Mouse (Mus musculus): ENCODE measurements around the gene Ccdc97. TPM values are rescaled to one million over a fixed set of nuclear protein-coding genes. Genes with fewer than 3 reads are reported as not detected.

Ccdc97 gene
- polyA plus RNA-seq, 1 experiment = 69.2 TPM

DNA sequence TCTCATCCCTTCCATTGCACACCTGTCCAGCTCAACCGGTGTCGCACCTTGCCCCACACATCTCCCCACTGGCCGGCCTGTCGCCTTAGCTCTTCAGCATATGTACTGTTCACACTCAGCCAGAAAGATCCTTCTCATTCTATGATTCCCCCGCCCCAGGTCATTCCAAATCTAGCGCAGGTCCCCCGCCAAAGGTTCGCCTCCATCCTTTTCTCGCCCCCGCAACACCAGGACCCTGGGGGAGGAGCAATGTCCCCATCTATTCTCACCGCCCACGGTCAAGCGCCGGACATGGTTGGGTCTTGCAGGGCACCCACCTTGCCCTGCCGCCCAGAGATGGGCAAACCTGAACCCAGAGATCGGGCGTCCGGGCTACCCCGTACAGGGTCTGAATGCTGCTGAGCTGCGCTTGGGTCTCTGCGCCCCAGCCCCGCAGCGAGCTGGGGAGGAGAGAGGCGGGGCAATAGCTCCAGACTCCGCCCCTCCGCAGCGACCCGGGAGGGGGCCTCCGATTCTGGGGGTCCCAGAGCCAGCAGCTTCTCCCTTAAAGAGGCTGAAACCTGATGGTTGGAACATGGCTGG is 44.1 kb downstream of the Ccdc97 start, which contains the start of gene Tmem91:
Gene Tmem91, minus strand, starts transcription at position 448 of the 582 bp plus-strand sequence.
- peaks cover 5% of the 10 kb centered on the region for H3K4me1 ChIP-seq (ENCODE audit: control insufficient read depth, insufficient read depth, low read length)
- no peak for DNase-seq
- H3K4me3 ChIP-seq (replicated peaks; ENCODE audit: extremely low read depth, low read depth, low read length) = no peak within 1 kb of the TSS
- no peak for TF ChIP-seq POLR2A (IDR thresholded peaks at IDR 0.05; ENCODE audit: borderline replicate concordance, extremely low read depth, low read depth, low read length)
- TF ChIP-seq CTCF (IDR thresholded peaks at IDR 0.05; ENCODE audit: insufficient read depth, low read length) = no peak
- 2% methylated on average over 29 of the region's 29 CpGs for WGBS

DNA sequence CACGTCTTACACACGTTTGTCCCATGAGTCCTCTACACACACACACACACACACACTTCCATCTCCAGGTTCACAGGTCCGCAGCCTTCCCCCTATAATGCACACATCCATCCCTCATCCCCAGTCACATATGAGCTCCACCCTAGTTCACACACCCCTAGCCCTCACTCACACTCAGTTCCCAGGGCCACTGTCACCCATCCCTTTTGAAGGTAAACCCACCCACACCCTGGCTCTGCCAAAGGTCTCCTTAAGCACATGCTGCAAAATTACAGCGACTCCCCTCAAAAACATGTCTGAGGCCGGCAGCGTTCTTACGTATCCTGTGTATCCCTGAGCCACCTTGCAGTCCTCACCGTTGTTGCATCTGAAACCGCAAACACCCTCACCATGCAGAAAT is 44.6 kb downstream of the Ccdc97 start:
- Histone ChIP-seq H3K4me3 (replicated peaks; ENCODE audit: extremely low read depth, low read depth, low read length) (no peak overlapping the region), H3K4me1 (ENCODE audit: control insufficient read depth, insufficient read depth, low read length) (peaks cover 5% of the 10 kb centered on the region)
- no peak for DNase-seq
- 24% methylated on average over 9 of the region's 9 CpGs for WGBS
- TF ChIP-seq POLR2A (IDR thresholded peaks at IDR 0.05; ENCODE audit: borderline replicate concordance, extremely low read depth, low read depth, low read length) (no peak), CTCF (IDR thresholded peaks at IDR 0.05; ENCODE audit: insufficient read depth, low read length) (no peak)

- no peak for DNase-seq
- H3K4me3 ChIP-seq (replicated peaks; ENCODE audit: extremely low read depth, low read depth, low read length) = no peak overlapping the region
- 50% methylated on average over 4 of the region's 4 CpGs for WGBS
- TF ChIP-seq POLR2A (IDR thresholded peaks at IDR 0.05; ENCODE audit: borderline replicate concordance, extremely low read depth, low read depth, low read length) (no peak), CTCF (IDR thresholded peaks at IDR 0.05; ENCODE audit: insufficient read depth, low read length) (no peak)
- H3K4me1 ChIP-seq (ENCODE audit: control insufficient read depth, insufficient read depth, low read length) = peaks cover 5% of the 10 kb centered on the region
Measured at GRCm38 (mm10) chr7:25672442-25672841, 46.4 kb downstream of the Ccdc97 start.

DNA sequence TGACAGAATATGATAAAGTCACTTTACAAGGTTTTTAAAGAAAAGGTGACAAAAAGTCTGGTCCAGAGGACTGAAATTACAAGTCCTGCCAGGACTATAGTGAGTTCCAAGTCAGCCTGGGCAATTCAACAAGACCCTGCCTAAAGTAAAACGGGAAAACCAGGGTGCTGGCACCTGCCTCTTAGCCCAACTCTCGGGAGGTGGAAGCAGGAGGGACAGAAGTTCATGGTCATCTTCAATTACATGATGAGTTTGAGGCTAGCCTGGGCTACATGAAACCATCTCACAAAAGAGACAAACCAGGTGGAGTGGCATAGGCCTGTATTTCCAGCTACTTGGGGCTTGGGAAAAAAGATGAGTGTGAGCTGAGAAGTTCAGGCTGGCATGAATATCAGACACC is 47.2 kb downstream of the Ccdc97 start:
- Histone ChIP-seq H3K4me3 (replicated peaks; ENCODE audit: extremely low read depth, low read depth, low read length) (no peak overlapping the region), H3K4me1 (ENCODE audit: control insufficient read depth, insufficient read depth, low read length) (peaks cover 5% of the 10 kb centered on the region)
- 53% methylated on average over 2 of the region's 2 CpGs for WGBS
- no peak for DNase-seq
- TF ChIP-seq POLR2A (IDR thresholded peaks at IDR 0.05; ENCODE audit: borderline replicate concordance, extremely low read depth, low read depth, low read length) (no peak), CTCF (IDR thresholded peaks at IDR 0.05; ENCODE audit: insufficient read depth, low read length) (no peak)

DNA sequence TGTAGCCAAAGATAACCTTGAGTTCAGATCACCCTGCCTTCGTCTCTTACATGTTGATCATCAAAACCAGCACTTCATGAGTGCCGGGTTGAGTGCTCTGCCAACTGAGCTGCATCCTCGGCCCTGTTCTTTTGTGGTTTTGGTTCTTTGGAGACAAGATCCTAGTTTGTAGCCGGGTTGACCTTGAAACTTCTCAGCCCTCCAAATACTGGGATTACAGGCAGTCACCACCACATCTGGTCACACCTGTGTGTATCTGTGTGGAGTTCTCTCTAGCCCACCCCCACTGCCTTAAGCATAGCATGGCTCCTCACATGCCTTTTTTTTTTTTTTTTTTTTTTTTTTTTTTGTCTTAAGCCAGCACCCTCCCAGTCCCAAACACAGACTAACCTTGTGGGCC is 48.8 kb downstream of the Ccdc97 start:
- 92% methylated on average over 4 of the region's 4 CpGs for WGBS
- TF ChIP-seq POLR2A (IDR thresholded peaks at IDR 0.05; ENCODE audit: borderline replicate concordance, extremely low read depth, low read depth, low read length) = no peak
- TF ChIP-seq CTCF (IDR thresholded peaks at IDR 0.05; ENCODE audit: insufficient read depth, low read length) = no peak
- DNase-seq = no peak
- H3K4me3 ChIP-seq (replicated peaks; ENCODE audit: extremely low read depth, low read depth, low read length) = no peak overlapping the region
- peaks cover 3% of the 10 kb centered on the region; the same call in 1 of the 2 replicates for H3K4me1 ChIP-seq (ENCODE audit: control insufficient read depth, insufficient read depth, low read length)

DNA sequence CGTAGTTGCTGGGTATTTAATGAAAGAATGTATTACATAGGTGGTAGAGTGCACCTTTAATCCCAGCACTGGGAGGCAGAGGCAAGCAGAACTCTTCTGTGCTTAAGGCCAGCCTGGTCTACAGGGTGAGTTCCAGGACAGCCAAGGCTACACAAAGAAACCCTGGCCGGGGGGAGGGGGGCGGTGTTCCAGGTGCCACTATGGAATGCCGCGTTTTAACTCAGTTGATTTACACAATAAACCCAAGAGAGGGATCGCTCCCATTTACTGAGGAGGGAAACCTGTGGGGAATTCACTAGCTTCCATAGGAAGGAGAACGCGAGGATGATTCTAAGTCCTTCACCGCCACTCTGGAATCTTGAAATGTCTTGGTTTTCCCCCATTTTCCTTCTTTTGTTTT is 49.3 kb downstream of the Ccdc97 start:
- DNase-seq = no peak
- 82% methylated on average over 9 of the region's 9 CpGs for WGBS
- Histone ChIP-seq H3K4me1 (ENCODE audit: control insufficient read depth, insufficient read depth, low read length) (no peaks in the 10 kb centered on the region), H3K4me3 (replicated peaks; ENCODE audit: extremely low read depth, low read depth, low read length) (no peak overlapping the region)
- TF ChIP-seq POLR2A (IDR thresholded peaks at IDR 0.05; ENCODE audit: borderline replicate concordance, extremely low read depth, low read depth, low read length) (no peak), CTCF (IDR thresholded peaks at IDR 0.05; ENCODE audit: insufficient read depth, low read length) (no peak)

DNA sequence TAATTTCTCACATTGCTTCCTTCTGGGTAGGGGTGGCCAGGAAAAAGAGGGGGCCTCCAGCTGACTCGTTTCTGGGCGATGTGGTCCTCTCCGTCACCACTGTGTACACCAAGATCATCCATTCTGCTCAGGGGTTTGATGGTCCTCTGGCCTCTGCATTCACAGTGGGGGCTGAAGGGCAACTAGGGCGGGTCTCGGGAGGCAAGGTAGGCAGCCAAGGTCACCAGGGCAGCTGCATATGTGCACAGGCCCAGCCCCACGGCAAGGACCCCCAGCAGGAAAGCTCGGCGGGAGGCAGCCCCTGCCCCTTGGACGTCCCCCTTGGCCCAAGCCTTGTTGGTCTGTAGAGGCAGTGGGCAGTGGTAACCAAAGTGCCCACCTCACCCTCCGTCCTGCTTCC is 49.7 kb downstream of the Ccdc97 start:
- no peak for TF ChIP-seq CTCF (IDR thresholded peaks at IDR 0.05; ENCODE audit: insufficient read depth, low read length)
- TF ChIP-seq POLR2A (IDR thresholded peaks at IDR 0.05; ENCODE audit: borderline replicate concordance, extremely low read depth, low read depth, low read length) = no peak
- H3K4me3 ChIP-seq (replicated peaks; ENCODE audit: extremely low read depth, low read depth, low read length) = no peak overlapping the region
- no peaks in the 10 kb centered on the region for H3K4me1 ChIP-seq (ENCODE audit: control insufficient read depth, insufficient read depth, low read length)
- DNase-seq = no peak
- 87% methylated on average over 10 of the region's 10 CpGs for WGBS

DNA sequence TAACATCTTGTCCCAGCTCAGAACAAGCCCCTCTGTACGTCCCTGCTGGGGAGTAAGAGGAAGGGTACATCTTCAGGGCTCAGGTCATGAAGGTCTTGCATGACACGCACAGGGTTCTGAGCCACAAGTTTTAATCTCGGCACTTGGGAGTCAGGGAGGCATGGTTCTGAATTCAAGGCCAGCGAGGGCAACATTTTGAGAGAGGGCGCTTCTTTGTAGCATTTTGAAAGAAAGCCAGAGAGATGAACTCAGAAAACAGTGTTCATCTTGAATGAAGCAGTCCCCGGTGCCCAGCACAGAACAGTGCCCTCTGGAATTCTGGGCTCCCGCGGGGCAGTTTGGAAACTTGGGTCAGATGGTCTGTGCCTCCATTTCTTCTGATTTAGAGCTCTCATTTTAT is 52.5 kb downstream of the Ccdc97 start:
- TF ChIP-seq POLR2A (IDR thresholded peaks at IDR 0.05; ENCODE audit: borderline replicate concordance, extremely low read depth, low read depth, low read length) (no peak), CTCF (IDR thresholded peaks at IDR 0.05; ENCODE audit: insufficient read depth, low read length) (no peak)
- DNase-seq = no peak
- WGBS = 95% methylated on average over 8 of the region's 8 CpGs
- H3K4me3 ChIP-seq (replicated peaks; ENCODE audit: extremely low read depth, low read depth, low read length) = no peak overlapping the region
- H3K4me1 ChIP-seq (ENCODE audit: control insufficient read depth, insufficient read depth, low read length) = no peaks in the 10 kb centered on the region

Other genes with a start within 250 kb of the Ccdc97 start
- 30.9 and 38.6 TPM in 2 replicates for gene Ceacam1, start 241.5 kb downstream of the Ccdc97 start, polyA plus RNA-seq (2012; rRNA removed)
- gene Ceacam2, start 179.2 kb downstream of the Ccdc97 start, polyA plus RNA-seq (2012; rRNA removed) = 0.04 TPM in 1 of 2 replicates, not detected in the other
- not detected in 2 replicates for gene Erich4, start 103.2 kb downstream of the Ccdc97 start, polyA plus RNA-seq (2012; rRNA removed)
- gene Dmac2, start 99.7 kb downstream of the Ccdc97 start, polyA plus RNA-seq (2012; rRNA removed) = 36.3 and 40.9 TPM in 2 replicates
- 15.5 and 15.8 TPM in 2 replicates for gene B3gnt8, start 92.4 kb downstream of the Ccdc97 start, polyA plus RNA-seq (2012; rRNA removed)
- gene Bckdha, start 60.1 kb downstream of the Ccdc97 start, polyA plus RNA-seq (2012; rRNA removed) = 140 and 143 TPM in 2 replicates
- gene Exosc5, start 59.9 kb downstream of the Ccdc97 start, polyA plus RNA-seq (2012; rRNA removed) = 53.1 and 60.8 TPM in 2 replicates
- gene Tmem91, start 43.9 kb downstream of the Ccdc97 start, polyA plus RNA-seq (2012; rRNA removed) = 0.37 and 0.86 TPM in 2 replicates
- 51.7 and 53.4 TPM in 2 replicates for gene B9d2, start 38.3 kb downstream of the Ccdc97 start, polyA plus RNA-seq (2012; rRNA removed)
- gene Tgfb1, start 32.1 kb downstream of the Ccdc97 start, polyA plus RNA-seq (2012; rRNA removed) = 68.3 and 71.1 TPM in 2 replicates
- 43.8 and 49.9 TPM in 2 replicates for gene Hnrnpul1, start 35.7 kb upstream of the Ccdc97 start, polyA plus RNA-seq (2012; rRNA removed)
- 91.8 and 92.0 TPM in 2 replicates for gene Axl, start 69.6 kb upstream of the Ccdc97 start, polyA plus RNA-seq (2012; rRNA removed)
- gene Cyp2s1, start 97.8 kb upstream of the Ccdc97 start, polyA plus RNA-seq (2012; rRNA removed) = 116 and 135 TPM in 2 replicates
- gene Cyp2b10, start 178.5 kb upstream of the Ccdc97 start, polyA plus RNA-seq (2012; rRNA removed) = 120 and 161 TPM in 2 replicates